Mouse (Mus musculus) embryonic facial prominence, embryonic 13.5 days (tissue): Measurements from ENCODE around the gene Slco3a1. TPM values are rescaled to one million over a fixed set of nuclear protein-coding genes. Genes with fewer than 3 reads are reported as not detected.
A peak's percentile ranks its signal among the peaks of the same experiment; 100 is the strongest.

Experiments used
- ATAC-seq: fragments of 200-750 bp; cut with Nextera tagmentation; 2 replicates; pipeline ENCODE4 v1.8.0; 2017; ENCODE audit warnings: low read depth; ENCODE audit not compliant: insufficient number of reproducible peaks, insufficient read depth, low FRiP score, low TSS enrichment
- H3K27ac ChIP-seq: fragments of 300-500 bp; sonication (generic); 2 replicates; pipeline ENCODE4 v1.5.1; 2015; ENCODE audit warnings: moderate library complexity, mild to moderate bottlenecking, inconsistent platforms
- H3K27me3 ChIP-seq: fragments of 300-500 bp; sonication (generic); 2 replicates; pipeline ENCODE4 v1.6.1; 2015; ENCODE audit warnings: mild to moderate bottlenecking, inconsistent platforms
- H3K36me3 ChIP-seq: fragments of 300-500 bp; sonication (generic); 2 replicates; pipeline ENCODE4 v1.6.1; 2015; ENCODE audit warnings: mild to moderate bottlenecking, inconsistent platforms
- H3K4me1 ChIP-seq: fragments of 300-500 bp; sonication (generic); 2 replicates; pipeline ENCODE4 v1.6.1; 2015; ENCODE audit warnings: inconsistent platforms
- H3K4me2 ChIP-seq: fragments of 300-500 bp; sonication (generic); 2 replicates; pipeline ENCODE4 v1.6.1; 2015; ENCODE audit warnings: moderate library complexity, mild to moderate bottlenecking, inconsistent platforms
- H3K4me3 ChIP-seq: fragments of 300-500 bp; sonication (generic); 2 replicates; pipeline ENCODE4 v1.5.1; 2015; ENCODE audit warnings: mild to moderate bottlenecking, inconsistent platforms
- H3K9ac ChIP-seq: fragments of 300-500 bp; sonication (generic); 2 replicates; pipeline ENCODE4 v1.6.1; 2015; ENCODE audit warnings: mild to moderate bottlenecking, inconsistent platforms
- H3K9me3 ChIP-seq: fragments of 300-500 bp; sonication (generic); 2 replicates; pipeline ENCODE4 v1.6.1; 2016; ENCODE audit warnings: inconsistent platforms
- WGBS: fragments of 180-500 bp; shearing (Covaris S2); methylation state at CpG from one replicate; pipeline ENCODE4 v1.1.7; 2015; ENCODE audit warnings: mixed read lengths; 5-methylcytosine and 5-hydroxymethylcytosine counted together
- polyA plus RNA-seq: library from polyadenylated mRNA; unstranded; fragments of >200 nt; fragmentation: Nextera tagmentation; extraction: Ambion mirVana; gene quantifications from 2 replicates; pipeline ENCODE4 v1.2.1, GENCODE M21; 2015

Slco3a1 gene
- polyA plus RNA-seq, 1 experiment from 2014 or later, result 11.6 TPM

DNA sequence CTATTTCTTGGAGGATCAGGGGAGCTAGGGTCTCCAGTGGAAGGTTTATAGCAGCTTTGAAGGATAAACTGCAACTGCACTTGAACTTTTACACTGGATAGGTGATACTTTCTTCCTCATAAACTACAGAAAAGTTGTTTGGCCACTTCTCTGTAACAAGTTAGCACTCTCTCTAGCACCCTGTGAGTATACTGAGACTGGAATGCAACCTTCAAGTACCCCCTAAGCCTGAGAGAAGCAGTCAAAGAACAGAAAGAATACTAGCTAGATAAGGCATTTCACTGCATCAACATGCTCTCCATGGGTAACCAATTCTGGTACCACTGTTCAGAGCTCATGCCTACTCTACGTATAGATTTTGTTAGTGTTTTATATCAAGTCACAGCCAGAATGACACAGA, 128.6 kb downstream of the Slco3a1 start:
- Histone ChIP-seq H3K4me3 (no peak overlapping the region), H3K4me2 (no peak overlapping the region), H3K27ac (no peak overlapping the region), H3K9me3 (no peaks in the 10 kb centered on the region), H3K27me3 (no peaks in the 10 kb centered on the region), H3K9ac (no peak overlapping the region), H3K36me3 (no peaks in the 10 kb centered on the region), H3K4me1 (peaks cover 29% of the 10 kb centered on the region)
- ATAC-seq, result no peak
- WGBS, result 82% methylated on average over 1 of the region's 1 CpGs

DNA sequence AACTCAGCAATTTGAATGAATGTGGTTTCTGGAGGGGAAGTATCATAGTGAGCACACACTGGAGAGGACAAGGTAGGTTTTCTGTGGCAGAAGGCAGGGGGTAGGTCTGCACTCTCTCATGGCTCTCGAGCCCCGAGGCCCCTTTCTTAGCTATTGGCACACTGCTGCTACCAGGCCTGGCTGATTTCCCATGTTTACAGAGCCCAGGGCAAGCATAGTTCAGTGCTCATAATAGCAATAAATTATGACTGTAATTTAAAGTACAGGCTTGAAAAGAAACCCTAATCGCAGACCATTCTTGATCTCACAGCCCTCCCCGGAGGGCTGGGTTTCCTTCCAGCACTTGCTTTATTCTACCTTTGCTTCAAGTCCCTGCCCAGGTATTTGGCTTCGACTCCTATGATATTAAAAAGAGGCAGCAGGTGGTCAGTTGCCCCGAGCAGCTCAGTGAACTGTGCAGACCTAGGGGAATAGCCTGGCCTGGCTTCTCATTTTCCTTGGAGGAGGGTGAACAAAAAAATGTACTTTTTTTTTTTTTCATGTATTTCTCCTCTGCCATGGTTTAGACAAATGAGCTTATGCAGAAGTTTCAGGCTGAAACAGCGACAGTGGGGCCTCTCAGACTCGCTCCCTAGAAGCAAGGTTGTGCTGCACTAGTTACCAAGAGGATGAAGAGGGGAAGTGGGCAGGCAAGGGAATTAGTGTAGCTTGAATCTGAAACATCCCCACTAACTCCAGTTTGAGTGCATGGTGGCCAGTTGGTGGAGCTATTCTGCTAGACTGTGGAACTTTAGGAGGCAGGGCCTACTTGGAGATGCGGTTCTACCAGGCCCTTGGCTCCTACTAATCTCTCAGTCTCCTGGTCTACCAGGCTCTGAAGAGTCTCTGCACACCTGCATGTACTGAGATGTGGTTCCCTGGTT, 130.4 kb downstream of the Slco3a1 start:
- 60% methylated on average over 9 of the region's 9 CpGs for WGBS
- ATAC-seq, result no peak
- Histone ChIP-seq H3K27ac (peak overlapping the region; percentile 40; the same call in 1 of the 2 replicates), H3K9me3 (no peaks in the 10 kb centered on the region), H3K36me3 (no peaks in the 10 kb centered on the region), H3K9ac (no peak overlapping the region), H3K4me2 (no peak overlapping the region), H3K4me3 (no peak overlapping the region), H3K27me3 (no peaks in the 10 kb centered on the region), H3K4me1 (peaks cover 29% of the 10 kb centered on the region)

DNA sequence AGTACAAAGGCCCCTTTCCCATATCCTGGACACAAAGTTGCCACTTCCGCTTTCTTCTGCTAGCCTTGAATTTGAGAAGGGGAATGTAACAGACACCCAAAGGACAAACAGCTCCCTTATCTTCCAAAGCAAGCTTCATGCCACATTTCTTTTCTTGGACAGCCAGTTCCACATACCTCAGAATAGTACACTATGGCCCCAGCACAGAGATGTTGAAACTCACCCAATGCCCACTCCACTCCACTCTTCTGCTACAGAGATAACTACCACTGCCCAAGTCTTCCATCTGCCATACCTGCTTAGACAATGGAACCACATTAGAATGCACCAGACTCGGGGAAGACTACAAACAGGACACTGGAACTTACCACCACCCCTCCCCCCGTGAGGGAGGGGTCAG, 131.3 kb downstream of the Slco3a1 start:
- peaks cover 29% of the 10 kb centered on the region for H3K4me1 ChIP-seq
- WGBS, result 71% methylated on average over 3 of the region's 3 CpGs
- H3K27me3 ChIP-seq, result no peaks in the 10 kb centered on the region
- no peak overlapping the region for H3K9ac ChIP-seq
- no peak for ATAC-seq
- no peaks in the 10 kb centered on the region for H3K36me3 ChIP-seq
- no peak overlapping the region for H3K4me2 ChIP-seq
- no peaks in the 10 kb centered on the region for H3K9me3 ChIP-seq
- H3K4me3 ChIP-seq, result no peak overlapping the region
- no peak overlapping the region for H3K27ac ChIP-seq

DNA sequence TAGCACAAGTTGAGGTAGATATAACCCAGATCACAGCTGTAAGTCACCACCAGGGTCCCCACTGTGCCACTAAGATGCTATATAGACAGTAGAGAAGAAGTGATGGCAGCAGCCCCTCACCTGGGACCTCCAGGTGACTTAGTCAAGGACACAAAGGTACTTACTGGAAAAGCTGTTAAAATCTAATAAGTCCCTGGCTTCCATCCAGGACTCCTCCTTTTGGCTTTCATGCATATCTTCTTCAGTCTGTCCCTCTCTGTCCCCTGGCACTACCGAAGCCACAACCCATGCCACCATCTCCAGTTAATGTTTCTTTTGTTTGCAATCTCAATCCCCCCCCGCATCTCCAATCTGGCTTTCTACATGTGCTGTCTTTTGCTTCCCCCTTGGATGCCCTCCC, 131.8 kb downstream of the Slco3a1 start:
- Histone ChIP-seq H3K4me3 (no peak overlapping the region), H3K9me3 (no peaks in the 10 kb centered on the region), H3K4me1 (peaks cover 29% of the 10 kb centered on the region), H3K4me2 (no peak overlapping the region), H3K36me3 (no peaks in the 10 kb centered on the region), H3K27ac (no peak overlapping the region), H3K27me3 (no peaks in the 10 kb centered on the region), H3K9ac (no peak overlapping the region)
- 90% methylated on average over 2 of the region's 2 CpGs for WGBS
- ATAC-seq, result no peak

DNA sequence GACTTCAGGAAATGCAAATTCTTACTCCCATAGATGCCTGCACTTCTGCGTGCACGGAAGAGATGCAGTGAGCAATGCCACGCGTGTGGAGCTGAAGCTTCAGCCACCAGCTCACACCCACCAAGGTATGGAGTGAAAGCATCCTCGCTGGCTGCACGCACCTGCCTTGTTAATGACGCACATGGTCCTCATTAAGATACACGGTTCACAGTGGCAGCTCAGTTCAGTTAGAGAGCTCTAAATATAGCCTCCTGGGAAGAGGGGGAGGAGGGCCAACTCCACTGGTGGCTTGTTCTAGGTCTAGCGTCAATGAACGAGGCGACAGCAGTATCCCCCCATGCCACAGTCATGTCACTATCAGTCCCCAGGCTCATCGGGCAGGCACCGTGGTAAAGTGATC, 132.6 kb downstream of the Slco3a1 start:
- Histone ChIP-seq H3K36me3 (no peaks in the 10 kb centered on the region), H3K4me1 (peaks cover 29% of the 10 kb centered on the region)
- ATAC-seq, result no peak

DNA sequence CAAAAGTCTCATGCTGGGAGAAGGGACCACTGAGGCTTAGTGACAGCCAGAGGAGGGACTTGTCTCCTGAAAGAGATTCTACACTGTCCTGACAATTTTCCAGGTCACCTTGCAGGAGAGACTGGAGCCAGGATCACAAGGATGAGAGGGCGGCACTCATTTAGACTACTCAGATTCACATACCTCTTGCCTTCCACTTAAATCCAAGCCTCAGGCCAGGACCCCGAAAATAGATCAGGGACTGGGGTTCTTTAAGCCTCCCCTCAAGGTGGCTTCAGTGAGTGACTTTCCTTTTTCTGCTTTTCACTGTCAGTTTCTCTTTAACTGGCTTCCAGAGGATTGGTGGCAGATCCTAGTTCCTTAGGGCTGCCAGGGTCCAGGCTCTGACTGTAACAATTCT, 133.0 kb downstream of the Slco3a1 start:
- Histone ChIP-seq H3K36me3 (no peaks in the 10 kb centered on the region), H3K4me1 (peaks cover 29% of the 10 kb centered on the region), H3K27me3 (no peaks in the 10 kb centered on the region), H3K9ac (no peak overlapping the region), H3K9me3 (no peaks in the 10 kb centered on the region), H3K27ac (no peak overlapping the region), H3K4me3 (no peak overlapping the region), H3K4me2 (no peak overlapping the region)
- 67% methylated on average over 2 of the region's 2 CpGs for WGBS
- ATAC-seq, result no peak

More for the DNA sequence above, 132.6 kb downstream of the Slco3a1 start:
- no peak overlapping the region for H3K9ac ChIP-seq
- no peak overlapping the region for H3K27ac ChIP-seq
- no peaks in the 10 kb centered on the region for H3K9me3 ChIP-seq
- H3K27me3 ChIP-seq, result no peaks in the 10 kb centered on the region
- H3K4me2 ChIP-seq, result no peak overlapping the region
- 41% methylated on average over 13 of the region's 13 CpGs for WGBS
- no peak overlapping the region for H3K4me3 ChIP-seq

DNA sequence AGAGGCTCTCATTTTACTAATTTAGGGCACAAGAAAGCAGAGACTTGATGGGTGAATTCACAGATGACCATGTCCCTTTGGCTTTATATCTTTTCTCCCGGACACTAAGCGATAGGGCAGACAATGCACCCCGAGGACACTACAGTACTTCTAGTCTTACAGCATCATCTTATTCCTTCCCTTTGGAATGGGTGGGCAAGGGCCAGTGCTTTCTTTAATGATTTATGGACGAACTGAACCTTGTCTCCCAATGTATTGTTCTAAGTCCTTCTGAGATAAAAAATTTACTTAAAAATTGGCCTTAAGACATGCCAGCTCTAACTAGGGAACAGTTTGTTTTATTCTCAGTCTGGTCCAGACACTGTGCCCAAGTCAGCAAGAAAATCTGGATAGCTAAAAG, 134.9 kb downstream of the Slco3a1 start:
- 88% methylated on average over 4 of the region's 4 CpGs for WGBS
- no peak overlapping the region for H3K4me3 ChIP-seq
- H3K4me2 ChIP-seq, result no peak overlapping the region
- ATAC-seq, result no peak
- no peak overlapping the region for H3K9ac ChIP-seq
- H3K27ac ChIP-seq, result no peak overlapping the region
- H3K9me3 ChIP-seq, result no peaks in the 10 kb centered on the region
- H3K36me3 ChIP-seq, result no peaks in the 10 kb centered on the region
- peaks cover 37% of the 10 kb centered on the region for H3K4me1 ChIP-seq
- no peaks in the 10 kb centered on the region for H3K27me3 ChIP-seq

DNA sequence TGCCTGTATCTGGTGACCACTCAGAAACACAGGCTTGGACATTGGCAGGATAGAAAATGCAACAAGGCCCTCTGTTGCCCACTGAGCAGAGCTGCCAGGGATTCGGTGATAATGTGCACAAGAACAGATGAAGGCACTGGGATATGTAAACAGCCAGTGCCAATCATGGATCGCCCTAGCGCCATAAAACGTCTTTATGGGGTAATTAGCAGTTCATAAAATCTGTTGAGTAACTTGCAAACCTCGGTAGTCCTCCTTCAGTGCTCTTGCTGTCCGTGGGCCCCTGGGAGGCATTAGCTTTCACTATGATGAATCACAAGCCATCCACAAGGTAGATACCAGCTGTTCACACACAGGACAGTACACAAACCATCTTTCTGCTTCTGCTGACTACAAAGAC, 137.6 kb downstream of the Slco3a1 start:
- Histone ChIP-seq H3K4me3 (no peak overlapping the region), H3K4me1 (peaks cover 23% of the 10 kb centered on the region), H3K36me3 (no peaks in the 10 kb centered on the region), H3K9me3 (no peaks in the 10 kb centered on the region), H3K27me3 (no peaks in the 10 kb centered on the region), H3K4me2 (no peak overlapping the region), H3K9ac (no peak overlapping the region), H3K27ac (no peak overlapping the region)
- ATAC-seq, result no peak
- 81% methylated on average over 6 of the region's 6 CpGs for WGBS

DNA sequence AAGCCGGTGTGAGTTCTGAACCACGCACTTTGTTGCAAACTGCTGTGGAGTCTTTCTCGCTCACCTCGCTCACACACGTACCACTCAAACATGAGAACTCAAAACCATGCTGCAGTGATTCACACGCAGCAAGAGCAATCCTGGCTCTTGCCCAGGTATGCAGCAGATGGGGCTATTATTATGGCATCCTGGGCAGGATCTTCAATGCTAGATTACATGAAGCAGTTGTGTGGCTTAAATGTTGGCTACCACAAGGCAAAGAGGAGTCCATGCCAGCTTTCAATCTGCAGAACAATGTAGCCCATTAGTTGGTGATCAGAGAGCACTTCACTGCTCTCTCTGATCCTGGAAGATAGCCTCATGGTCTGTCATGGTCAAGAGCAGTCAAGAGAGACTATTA, 139.3 kb downstream of the Slco3a1 start:
- H3K4me2 ChIP-seq, result no peak overlapping the region
- ATAC-seq, result no peak
- WGBS, result 95% methylated on average over 6 of the region's 6 CpGs

DNA sequence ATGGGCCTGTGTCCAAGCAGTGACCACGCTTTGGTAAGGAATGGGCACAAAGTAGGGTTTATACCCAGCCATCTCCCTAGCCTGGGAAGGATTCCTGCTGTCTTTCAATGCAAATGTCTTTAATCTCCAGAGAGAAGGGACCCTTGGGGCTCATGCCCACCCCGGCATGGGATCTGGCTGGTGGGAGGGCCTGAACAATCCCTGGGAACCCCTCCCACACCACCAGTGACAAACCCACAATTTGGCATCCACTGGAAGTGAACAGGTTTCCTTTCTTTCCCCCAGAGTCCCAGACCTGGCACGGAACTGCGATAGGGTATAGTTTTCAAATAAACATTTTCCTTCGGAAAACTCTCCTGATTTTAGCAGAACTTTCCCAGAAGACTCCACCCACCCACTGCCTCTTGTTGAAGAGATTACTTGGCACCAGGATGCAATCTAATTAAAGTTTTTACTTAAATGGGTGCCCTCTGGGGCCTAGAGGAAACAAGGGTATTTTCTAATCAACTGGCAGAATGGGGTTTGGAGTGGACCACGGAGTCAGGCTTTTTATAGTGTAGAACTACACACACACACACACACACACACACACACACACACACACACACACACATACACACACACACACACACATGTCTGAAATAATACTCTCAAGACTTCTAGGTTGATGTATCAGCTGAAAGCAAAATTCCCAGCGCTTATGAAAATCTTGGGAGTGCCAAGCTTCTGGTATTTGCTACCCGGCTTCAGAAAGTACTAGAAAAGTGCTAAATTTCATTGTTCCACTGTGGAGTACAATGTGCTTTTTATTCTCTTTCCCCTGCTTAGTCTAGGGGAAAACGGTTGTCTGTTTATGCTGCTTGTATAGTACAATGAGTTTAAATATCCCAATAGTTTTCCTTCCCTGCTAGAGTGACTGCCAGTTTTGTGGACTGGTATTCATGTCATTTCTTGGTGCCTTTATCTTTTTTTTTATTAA, 140.6 kb downstream of the Slco3a1 start:
- H3K4me3 ChIP-seq, result no peak overlapping the region
- no peaks in the 10 kb centered on the region for H3K9me3 ChIP-seq
- no peak overlapping the region for H3K4me2 ChIP-seq
- 39% methylated on average over 9 of the region's 9 CpGs for WGBS
- 0 out of 2 replicates have a peak, but pooled peaks have one; percentile 40 for ATAC-seq
- H3K36me3 ChIP-seq, result no peaks in the 10 kb centered on the region
- no peak overlapping the region for H3K9ac ChIP-seq
- peak overlapping the region; percentile 63 for H3K27ac ChIP-seq
- no peaks in the 10 kb centered on the region for H3K27me3 ChIP-seq
- H3K4me1 ChIP-seq, result peaks cover 20% of the 10 kb centered on the region

More for the DNA sequence above, 139.3 kb downstream of the Slco3a1 start:
- Histone ChIP-seq H3K9ac (no peak overlapping the region), H3K4me3 (no peak overlapping the region), H3K4me1 (peaks cover 20% of the 10 kb centered on the region), H3K9me3 (no peaks in the 10 kb centered on the region), H3K27ac (no peak overlapping the region), H3K27me3 (no peaks in the 10 kb centered on the region), H3K36me3 (no peaks in the 10 kb centered on the region)

DNA sequence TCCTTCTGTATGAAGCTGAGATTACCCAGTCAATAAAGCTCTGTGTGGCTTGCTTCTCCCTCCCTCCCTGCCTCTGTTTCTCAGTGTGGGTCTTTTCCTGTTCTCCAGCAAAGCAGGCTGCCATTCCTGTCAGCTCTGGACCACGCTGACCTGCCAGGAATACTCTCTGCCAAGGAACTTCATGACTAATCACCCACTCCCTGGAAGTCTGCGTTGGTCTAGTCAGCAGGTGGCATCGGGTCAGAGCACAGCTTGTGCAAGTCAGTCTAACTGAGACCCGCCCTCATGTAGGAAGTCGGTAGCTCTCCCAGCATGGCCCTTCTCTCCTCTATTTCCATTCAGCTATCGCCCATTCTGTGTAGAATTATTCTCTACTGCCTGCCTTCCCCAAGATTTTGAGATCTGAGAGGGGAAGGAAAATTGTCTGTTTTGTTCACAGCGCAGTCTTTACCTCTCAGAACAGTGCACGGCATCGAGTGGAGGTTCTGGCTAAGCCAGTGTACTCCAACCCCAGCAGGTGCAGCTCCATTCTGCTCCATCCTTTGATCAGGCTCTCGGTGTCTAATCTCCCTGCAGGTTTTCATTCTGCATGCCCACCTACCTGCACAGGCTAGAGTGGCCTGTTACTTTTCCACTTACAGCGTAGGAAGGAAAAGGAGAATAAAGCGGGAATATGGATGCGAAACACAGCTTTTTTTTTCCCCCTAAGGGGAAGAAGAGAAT, 145.8 kb downstream of the Slco3a1 start:
- H3K9ac ChIP-seq, result no peak overlapping the region
- WGBS, result 56% methylated on average over 13 of the region's 13 CpGs
- peaks cover 7% of the 10 kb centered on the region for H3K4me1 ChIP-seq
- H3K4me2 ChIP-seq, result no peak overlapping the region
- no peaks in the 10 kb centered on the region for H3K36me3 ChIP-seq
- no peak overlapping the region for H3K4me3 ChIP-seq
- no peaks in the 10 kb centered on the region for H3K9me3 ChIP-seq
- no peak for ATAC-seq
- H3K27ac ChIP-seq, result no peak overlapping the region
- H3K27me3 ChIP-seq, result no peaks in the 10 kb centered on the region
